Mouse (Mus musculus) thymus, postnatal 25 days (tissue): Measurements from ENCODE around the gene Tfdp2.
"Not testable (repeated sequence)": the region's sequence is repeated elsewhere in the genome, so short reads cannot be mapped to it uniquely, and the experiment has no call there.

Experiments used
- DNase-seq: peaks from one replicate; pipeline ENCODE4 v3.0.0; 2022

Gene Tfdp2

GRCm38 (mm10) chr9:96195885-96196622 is at the start of gene Tfdp2:
Gene Tfdp2 (plus strand): TSS chr9:96196275.
- peak; percentile 87 for DNase-seq

GRCm38 (mm10) chr9:96152801-96153200 is 43.3 kb upstream of the Tfdp2 start:
- DNase-seq, result no peak

- peak; percentile 29 for DNase-seq
Measured at GRCm38 (mm10) chr9:96158431-96158830, 37.6 kb upstream of the Tfdp2 start.

- no peak for DNase-seq
Measured at GRCm38 (mm10) chr9:96159047-96159446, 37.0 kb upstream of the Tfdp2 start.

- DNase-seq, result no peak
Measured at GRCm38 (mm10) chr9:96160767-96161166, 35.3 kb upstream of the Tfdp2 start.

- no peak for DNase-seq
Measured at GRCm38 (mm10) chr9:96162421-96162820, 33.7 kb upstream of the Tfdp2 start.

GRCm38 (mm10) chr9:96163443-96163842 is 32.6 kb upstream of the Tfdp2 start:
- no peak for DNase-seq

- not testable (repeated sequence) for DNase-seq
Measured at GRCm38 (mm10) chr9:96163983-96164382, 32.1 kb upstream of the Tfdp2 start.

- DNase-seq, result peak; percentile 81
Measured at GRCm38 (mm10) chr9:96167168-96167585, 28.9 kb upstream of the Tfdp2 start.

- no peak for DNase-seq
Measured at GRCm38 (mm10) chr9:96170600-96170999, 25.5 kb upstream of the Tfdp2 start.

- DNase-seq, result no peak
Measured at GRCm38 (mm10) chr9:96184909-96185308, 11.2 kb upstream of the Tfdp2 start.

GRCm38 (mm10) chr9:96186701-96187100 is 9.4 kb upstream of the Tfdp2 start:
- no peak for DNase-seq

- peak; percentile 53 for DNase-seq
Measured at GRCm38 (mm10) chr9:96196636-96197181, 634 bp downstream of the Tfdp2 start.

- DNase-seq, result no peak
Measured at GRCm38 (mm10) chr9:96197806-96198205, 1.7 kb downstream of the Tfdp2 start.

GRCm38 (mm10) chr9:96203663-96204062 is 7.6 kb downstream of the Tfdp2 start:
- DNase-seq, result no peak

- DNase-seq, result no peak
Measured at GRCm38 (mm10) chr9:96207428-96207827, 11.4 kb downstream of the Tfdp2 start.

- DNase-seq, result no peak
Measured at GRCm38 (mm10) chr9:96213036-96213645, 17.1 kb downstream of the Tfdp2 start.

- no peak for DNase-seq
Measured at GRCm38 (mm10) chr9:96214171-96214570, 18.1 kb downstream of the Tfdp2 start.

GRCm38 (mm10) chr9:96217299-96217698 is 21.2 kb downstream of the Tfdp2 start:
- DNase-seq, result no peak

- no peak for DNase-seq
Measured at GRCm38 (mm10) chr9:96217799-96218198, 21.7 kb downstream of the Tfdp2 start.

GRCm38 (mm10) chr9:96219114-96219669 is 23.1 kb downstream of the Tfdp2 start:
- DNase-seq, result no peak

- no peak for DNase-seq
Measured at GRCm38 (mm10) chr9:96220419-96220818, 24.3 kb downstream of the Tfdp2 start.

- DNase-seq, result no peak
Measured at GRCm38 (mm10) chr9:96223302-96223701, 27.2 kb downstream of the Tfdp2 start.

GRCm38 (mm10) chr9:96228285-96228684 is 32.2 kb downstream of the Tfdp2 start:
- DNase-seq, result no peak
